Mouse (Mus musculus): ENCODE measurements at regions not wholly inside any gene's neighbourhood (a gene's known extent, or its start where the extent isn't known, plus 50 kb on each side); places are given as distances from the start of the nearest gene placed in this dataset.

DNA sequence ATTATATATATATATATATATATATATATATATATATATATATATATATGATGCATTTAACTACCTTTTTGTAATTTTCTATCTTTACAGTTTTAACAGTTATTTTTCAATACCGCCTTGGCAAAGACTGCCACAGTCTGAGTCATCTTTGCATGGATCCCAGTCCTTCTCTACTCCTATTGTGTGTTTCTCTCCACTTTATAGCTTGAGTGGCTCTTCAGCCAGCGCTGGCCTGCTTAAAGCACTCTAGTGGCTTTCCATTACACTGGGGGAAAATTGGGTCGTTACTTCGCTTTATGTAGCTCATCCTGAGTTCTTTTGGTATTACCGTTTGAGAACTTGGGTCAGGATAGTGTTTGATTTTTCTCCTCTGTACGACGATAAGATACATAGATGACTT, 86.3 kb downstream of the Cavin4 start:
- TF ChIP-seq CTCF (conservative IDR thresholded peaks at IDR 0.05; ENCODE audit: low read length) (no peak), NANOG (IDR thresholded peaks at IDR 0.05; ENCODE audit: borderline replicate concordance, low read length) (no peak)

Measured in E14TG2a.4 (cell line).